Mouse (Mus musculus): ENCODE data around the gene Usp48. TPM values are rescaled to one million over a fixed set of nuclear protein-coding genes. Genes with fewer than 3 reads are reported as not detected.

Gene Usp48
- polyA plus RNA-seq, 1 experiment, result 162 TPM

- no peak for TF ChIP-seq CTCF (IDR thresholded peaks at IDR 0.05; ENCODE audit: low read depth, low read length)
- no peak for TF ChIP-seq POLR2A (IDR thresholded peaks at IDR 0.05; ENCODE audit: borderline replicate concordance, low read depth, low read length)
- no peak overlapping the region for H3K4me3 ChIP-seq (ENCODE audit: insufficient read depth, low read length)
- no peaks in the 10 kb centered on the region for H3K4me1 ChIP-seq (ENCODE audit: control insufficient read depth, insufficient read depth, low read length)
- H3K27ac ChIP-seq (ENCODE audit: insufficient read depth, low read depth, low read length), result no peak overlapping the region
Observed at GRCm38 (mm10) chr4:137695300-137695699, 101.7 kb downstream of the Usp48 start.

DNA sequence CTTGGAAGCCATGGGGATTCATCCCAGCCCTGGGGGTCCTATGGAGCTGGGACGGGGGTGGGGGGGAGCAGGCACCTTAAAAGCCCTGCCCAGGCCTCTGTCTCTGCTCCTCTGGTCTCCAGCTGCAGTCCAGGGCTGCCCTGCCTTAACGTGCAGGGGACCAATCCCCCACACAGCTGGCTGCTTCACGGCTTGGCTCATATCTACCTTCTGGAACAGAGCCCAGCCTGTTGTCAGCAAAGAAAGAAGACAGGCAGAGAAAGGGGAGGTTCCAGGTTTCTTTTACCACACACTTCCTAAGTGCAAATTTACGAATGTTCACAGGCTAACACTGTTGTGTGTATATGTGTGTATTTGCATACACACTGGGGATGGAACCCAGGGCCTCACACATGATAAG, 102.3 kb downstream of the Usp48 start:
- Histone ChIP-seq H3K4me1 (ENCODE audit: control insufficient read depth, insufficient read depth, low read length) (no peaks in the 10 kb centered on the region), H3K27ac (ENCODE audit: insufficient read depth, low read depth, low read length) (no peak overlapping the region), H3K4me3 (ENCODE audit: insufficient read depth, low read length) (no peak overlapping the region)
- no peak for TF ChIP-seq CTCF (IDR thresholded peaks at IDR 0.05; ENCODE audit: low read depth, low read length)

DNA sequence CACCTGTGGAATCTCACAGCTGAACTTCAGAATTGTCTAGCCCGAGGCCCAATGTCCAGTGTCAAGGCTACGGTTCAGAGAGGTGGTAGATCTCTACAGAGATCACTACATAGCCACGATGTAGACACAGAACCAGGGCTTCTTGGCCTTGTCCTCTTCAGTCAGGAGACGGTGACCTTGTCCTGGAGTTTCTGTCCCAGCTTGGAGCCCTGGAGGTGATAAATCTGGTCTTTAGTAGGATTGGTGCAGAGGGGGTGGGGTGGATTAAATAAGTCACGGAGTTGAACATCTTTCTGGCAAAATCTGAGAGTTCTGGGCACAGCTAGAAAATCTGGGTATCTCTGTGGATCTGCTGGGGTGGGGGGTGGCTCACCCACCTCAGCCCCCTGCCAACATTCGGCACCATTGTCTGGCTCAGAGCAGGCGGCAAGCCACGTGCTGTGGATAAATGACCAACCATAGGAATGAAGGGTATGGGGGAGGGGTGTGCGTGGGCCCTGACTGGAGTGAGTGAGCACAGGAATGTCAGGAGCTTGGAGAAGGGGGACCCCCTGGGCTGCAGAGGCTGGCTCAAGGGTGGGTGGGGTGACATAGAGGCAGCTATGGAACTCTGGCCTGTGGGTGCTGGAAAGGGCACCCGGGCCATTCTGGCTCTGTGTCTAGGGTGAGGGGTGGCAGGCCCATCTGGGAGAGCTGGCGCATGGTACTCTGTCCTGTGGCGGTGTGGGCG, 103.8 kb downstream of the Usp48 start:
- no peaks in the 10 kb centered on the region for H3K4me1 ChIP-seq (ENCODE audit: control insufficient read depth, insufficient read depth, low read length)
- H3K27ac ChIP-seq (ENCODE audit: insufficient read depth, low read depth, low read length), result no peak overlapping the region
- no peak overlapping the region for H3K4me3 ChIP-seq (ENCODE audit: insufficient read depth, low read length)
- no peak for TF ChIP-seq POLR2A (IDR thresholded peaks at IDR 0.05; ENCODE audit: borderline replicate concordance, low read depth, low read length)
- TF ChIP-seq CTCF (IDR thresholded peaks at IDR 0.05; ENCODE audit: low read depth, low read length), result no peak

GRCm38 (mm10) chr4:137698076-137698985, 104.8 kb downstream of the Usp48 start:
- Histone ChIP-seq H3K4me3 (ENCODE audit: insufficient read depth, low read length) (no peak overlapping the region), H3K27ac (ENCODE audit: insufficient read depth, low read depth, low read length) (no peak overlapping the region), H3K4me1 (ENCODE audit: control insufficient read depth, insufficient read depth, low read length) (no peaks in the 10 kb centered on the region)
- TF ChIP-seq CTCF (IDR thresholded peaks at IDR 0.05; ENCODE audit: low read depth, low read length) (no peak), POLR2A (IDR thresholded peaks at IDR 0.05; ENCODE audit: borderline replicate concordance, low read depth, low read length) (no peak)

- Histone ChIP-seq H3K27ac (ENCODE audit: insufficient read depth, low read depth, low read length) (no peak overlapping the region), H3K4me3 (ENCODE audit: insufficient read depth, low read length) (no peak overlapping the region), H3K4me1 (ENCODE audit: control insufficient read depth, insufficient read depth, low read length) (no peaks in the 10 kb centered on the region)
- TF ChIP-seq POLR2A (IDR thresholded peaks at IDR 0.05; ENCODE audit: borderline replicate concordance, low read depth, low read length) (no peak), CTCF (IDR thresholded peaks at IDR 0.05; ENCODE audit: low read depth, low read length) (no peak)
Observed at GRCm38 (mm10) chr4:137699264-137700211, 106.0 kb downstream of the Usp48 start.

- TF ChIP-seq CTCF (IDR thresholded peaks at IDR 0.05; ENCODE audit: low read depth, low read length), result no peak
- no peak for TF ChIP-seq POLR2A (IDR thresholded peaks at IDR 0.05; ENCODE audit: borderline replicate concordance, low read depth, low read length)
- no peak overlapping the region for H3K27ac ChIP-seq (ENCODE audit: insufficient read depth, low read depth, low read length)
Observed at GRCm38 (mm10) chr4:137700960-137701359, 107.4 kb downstream of the Usp48 start.

GRCm38 (mm10) chr4:137703077-137703476, 109.5 kb downstream of the Usp48 start:
- Histone ChIP-seq H3K27ac (ENCODE audit: insufficient read depth, low read depth, low read length) (no peak overlapping the region), H3K4me1 (ENCODE audit: control insufficient read depth, insufficient read depth, low read length) (no peaks in the 10 kb centered on the region), H3K4me3 (ENCODE audit: insufficient read depth, low read length) (no peak overlapping the region)
- TF ChIP-seq POLR2A (IDR thresholded peaks at IDR 0.05; ENCODE audit: borderline replicate concordance, low read depth, low read length) (no peak), CTCF (IDR thresholded peaks at IDR 0.05; ENCODE audit: low read depth, low read length) (no peak)

More at GRCm38 (mm10) chr4:137700960-137701359, 107.4 kb downstream of the Usp48 start:
- Histone ChIP-seq H3K4me3 (ENCODE audit: insufficient read depth, low read length) (no peak overlapping the region), H3K4me1 (ENCODE audit: control insufficient read depth, insufficient read depth, low read length) (no peaks in the 10 kb centered on the region)

DNA sequence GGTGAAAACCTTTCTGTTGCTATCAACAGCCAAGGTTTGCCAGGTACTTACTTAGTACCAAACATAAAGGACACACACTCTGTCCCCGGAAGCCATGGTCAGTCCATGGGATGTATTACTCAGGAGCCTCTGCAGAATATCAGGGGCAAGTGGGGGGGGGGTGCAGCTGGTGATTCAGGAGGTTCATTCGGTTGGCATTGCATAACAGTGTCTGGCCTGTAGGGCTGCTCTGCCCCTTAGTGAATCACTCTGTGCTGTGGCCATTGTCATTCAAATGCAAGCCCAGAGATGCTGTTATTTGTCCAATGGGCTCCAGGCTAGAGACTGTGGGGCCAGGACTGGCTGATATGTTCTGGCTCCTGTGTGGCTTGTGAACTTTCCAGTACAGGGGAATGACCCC, 111.0 kb downstream of the Usp48 start:
- no peaks in the 10 kb centered on the region for H3K4me1 ChIP-seq (ENCODE audit: control insufficient read depth, insufficient read depth, low read length)
- no peak overlapping the region for H3K27ac ChIP-seq (ENCODE audit: insufficient read depth, low read depth, low read length)
- no peak overlapping the region for H3K4me3 ChIP-seq (ENCODE audit: insufficient read depth, low read length)
- TF ChIP-seq CTCF (IDR thresholded peaks at IDR 0.05; ENCODE audit: low read depth, low read length), result no peak
- no peak for TF ChIP-seq POLR2A (IDR thresholded peaks at IDR 0.05; ENCODE audit: borderline replicate concordance, low read depth, low read length)

DNA sequence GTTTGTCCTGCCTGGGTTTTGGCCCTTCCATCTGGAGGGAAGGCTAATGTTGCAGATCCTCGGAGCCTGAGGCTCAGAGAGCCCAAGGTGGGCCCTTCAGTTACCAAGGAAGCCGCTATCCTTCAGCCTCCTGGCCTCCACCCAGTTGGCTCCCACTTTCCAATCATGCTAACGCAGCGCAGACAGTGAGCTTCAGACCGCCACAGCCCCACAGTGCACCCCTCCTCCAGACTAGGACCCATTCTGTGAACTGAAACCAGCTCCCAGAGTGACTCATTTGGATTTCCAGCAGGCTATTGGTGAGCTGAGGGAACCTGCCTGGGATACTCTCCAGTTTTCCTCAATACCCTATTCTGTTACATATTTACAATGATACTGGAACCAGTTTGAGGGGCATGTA, 111.8 kb downstream of the Usp48 start:
- no peak overlapping the region for H3K27ac ChIP-seq (ENCODE audit: insufficient read depth, low read depth, low read length)

More for the DNA sequence above, 111.8 kb downstream of the Usp48 start:
- Histone ChIP-seq H3K4me3 (ENCODE audit: insufficient read depth, low read length) (no peak overlapping the region), H3K4me1 (ENCODE audit: control insufficient read depth, insufficient read depth, low read length) (no peaks in the 10 kb centered on the region)
- TF ChIP-seq CTCF (IDR thresholded peaks at IDR 0.05; ENCODE audit: low read depth, low read length) (no peak), POLR2A (IDR thresholded peaks at IDR 0.05; ENCODE audit: borderline replicate concordance, low read depth, low read length) (no peak)
